Mouse (Mus musculus) cerebellum, adult 8-10 months (tissue): ENCODE measurements at regions not wholly inside any gene's neighbourhood (a gene's known extent, or its start where the extent isn't known, plus 50 kb on each side); places are given as distances from the start of the nearest gene placed in this dataset.

Source experiments
- DNase-seq: peaks from one replicate; pipeline ENCODE4 v3.0.0; 2022

DNA sequence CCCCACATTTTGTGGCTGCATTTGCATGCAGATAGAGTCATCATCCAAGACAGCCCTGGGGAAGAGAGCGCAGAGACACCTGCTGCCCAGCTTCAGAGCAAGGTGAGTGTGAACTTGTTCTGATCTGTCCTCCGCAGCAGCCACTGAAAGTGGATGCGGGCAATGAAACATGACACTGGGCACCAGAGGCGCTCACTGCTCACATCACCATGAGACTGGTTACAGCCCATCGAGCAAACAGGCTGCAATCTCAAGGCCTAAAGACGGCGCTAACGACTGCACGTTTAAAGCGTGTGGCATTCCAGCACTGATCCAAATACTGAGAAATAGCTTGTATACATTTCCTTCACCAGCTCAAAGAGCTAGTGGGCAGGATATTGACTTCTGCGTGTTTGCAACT is 65.8 kb downstream of the Barhl2 start:
- no peak for DNase-seq

DNA sequence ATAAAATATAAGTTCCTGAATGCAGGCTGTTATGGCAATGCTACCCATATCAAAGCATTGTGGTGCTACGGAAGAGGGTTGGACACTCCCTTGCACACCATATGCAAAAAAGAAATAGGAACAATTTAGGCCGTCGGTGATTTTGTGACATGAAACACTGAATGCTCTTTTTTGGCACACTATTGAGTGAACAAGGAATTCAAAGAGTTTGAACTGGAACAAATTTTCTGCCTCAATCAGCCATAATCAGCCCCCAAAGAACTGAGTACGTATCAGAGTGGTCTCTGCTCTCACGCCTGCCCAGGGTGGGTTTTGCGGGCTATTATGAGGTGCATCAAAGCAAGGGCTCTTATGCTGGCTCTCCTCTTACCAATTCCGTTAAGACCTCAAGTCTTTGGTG is 71.3 kb downstream of the Barhl2 start:
- no peak for DNase-seq

- DNase-seq = no peak
These were observed 72.1 kb downstream of the Barhl2 start for GRCm38 (mm10) chr5:106385838-106386237.

- DNase-seq = no peak
These were observed 72.7 kb downstream of the Barhl2 start for GRCm38 (mm10) chr5:106385219-106385618.

DNA sequence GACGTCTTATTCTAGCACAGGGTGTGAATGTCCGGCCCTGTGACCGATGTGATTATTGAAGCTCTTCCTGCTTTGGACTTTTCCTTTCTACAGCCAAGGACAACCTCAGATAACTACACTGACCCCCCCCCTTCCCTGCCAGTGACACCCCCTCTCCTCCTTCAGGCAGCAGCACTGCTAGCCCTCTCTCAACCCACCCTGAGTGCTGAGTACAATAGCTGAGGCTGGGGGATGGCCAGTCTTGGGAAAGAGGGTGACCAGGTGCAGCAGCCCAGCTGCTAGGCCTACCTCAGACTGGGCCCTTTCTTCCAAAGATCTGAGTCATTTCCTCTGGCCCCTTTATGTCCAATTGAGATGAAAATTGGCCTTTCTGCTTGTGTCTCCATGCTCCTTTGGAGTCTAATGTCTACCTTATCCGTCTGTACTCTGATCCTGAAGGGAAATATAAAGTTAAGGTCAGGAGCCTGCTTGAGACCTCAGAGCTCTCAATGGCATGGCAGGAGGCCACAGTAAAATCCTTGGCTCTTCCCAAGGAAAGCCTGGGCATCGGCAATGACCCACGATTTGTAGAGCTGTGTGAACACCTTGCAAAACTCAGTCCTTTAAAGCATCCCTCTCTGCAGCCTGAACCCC is 73.7 kb downstream of the Barhl2 start:
- DNase-seq = no peak

- peak; percentile 54 for DNase-seq
These were observed 76.0 kb downstream of the Barhl2 start for GRCm38 (mm10) chr5:106381919-106382318.

- DNase-seq = no peak
These were observed 77.2 kb downstream of the Barhl2 start for GRCm38 (mm10) chr5:106380631-106381285.

- DNase-seq = no peak
These were observed 81.0 kb downstream of the Barhl2 start for GRCm38 (mm10) chr5:106376781-106377525.

GRCm38 (mm10) chr5:106367831-106368230 is 90.1 kb downstream of the Barhl2 start:
- no peak for DNase-seq

- no peak for DNase-seq
These were observed 90.7 kb downstream of the Barhl2 start for GRCm38 (mm10) chr5:106367312-106367711.

DNA sequence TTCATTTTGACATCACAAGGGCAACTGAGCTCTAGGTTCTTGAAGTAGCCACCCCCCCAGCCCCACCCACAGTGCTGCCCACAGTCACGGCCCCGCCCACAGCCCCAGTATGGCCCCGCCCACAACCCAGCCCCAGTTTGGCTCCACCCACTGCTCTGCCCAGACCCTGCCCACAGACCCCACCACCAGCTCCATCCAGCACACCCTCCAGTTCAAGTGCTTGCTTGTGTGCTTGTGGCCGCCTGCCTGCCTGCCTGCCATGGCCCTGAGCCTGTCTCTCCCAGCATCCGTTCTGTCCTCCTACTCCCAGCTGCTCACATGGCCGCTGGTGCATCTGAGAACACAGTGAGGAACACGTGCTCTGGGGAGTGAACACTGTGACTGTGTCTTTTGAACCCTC is 92.0 kb downstream of the Barhl2 start:
- DNase-seq = no peak

DNA sequence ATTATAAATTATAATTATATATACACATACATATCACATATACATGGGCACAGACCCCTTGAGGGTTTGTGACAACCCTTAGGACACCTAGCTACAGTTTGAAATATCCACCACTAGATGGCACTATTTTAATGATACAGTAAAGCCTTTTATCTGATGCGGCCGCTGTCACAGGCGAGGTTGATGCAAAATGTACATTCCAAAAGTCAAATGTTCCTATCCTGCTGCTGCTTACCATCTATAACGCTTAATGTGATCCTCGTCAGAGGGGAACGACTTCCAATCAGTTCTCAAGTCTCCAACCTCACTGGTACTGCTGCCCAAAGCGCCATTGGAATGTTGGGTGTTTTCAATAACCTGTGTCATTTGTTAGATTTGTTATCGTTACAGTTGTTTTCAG is 92.9 kb downstream of the Barhl2 start:
- peak; percentile 43 for DNase-seq

- no peak for DNase-seq
These were observed 106.6 kb downstream of the Barhl2 start for GRCm38 (mm10) chr5:106351348-106351747.

DNA sequence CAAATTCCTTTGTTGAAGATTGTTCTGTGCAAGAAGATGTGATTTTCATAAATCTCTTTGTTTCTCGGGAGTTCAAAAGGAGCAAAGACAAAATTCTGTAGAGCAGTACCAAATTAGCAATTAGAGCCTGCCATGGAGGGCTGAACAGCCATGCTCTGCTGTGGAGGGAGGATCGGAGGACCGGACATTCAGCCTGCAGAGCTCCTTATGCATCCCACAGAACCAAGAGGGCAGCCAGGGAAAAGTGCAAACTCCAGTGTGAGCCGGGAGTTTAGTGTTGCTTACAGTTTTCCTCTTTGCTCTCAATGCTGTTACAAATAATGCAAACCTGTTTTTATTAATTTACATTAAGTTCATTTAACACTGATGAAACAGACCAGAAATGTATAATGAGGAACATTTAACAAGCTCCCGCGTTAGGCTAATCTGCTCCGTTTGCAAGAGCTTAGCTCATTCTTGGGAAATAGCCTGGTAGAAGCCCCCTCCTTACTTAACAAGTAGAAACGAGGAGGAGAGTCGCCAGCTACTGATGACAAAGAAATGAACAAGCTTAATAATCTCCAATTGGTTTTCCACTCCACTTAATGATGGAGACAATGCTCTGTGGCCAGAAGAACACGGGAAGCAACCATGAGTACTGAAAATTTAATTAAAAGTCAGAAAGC is 108.0 kb downstream of the Barhl2 start:
- DNase-seq = no peak

- DNase-seq = no peak
These were observed 113.7 kb downstream of the Barhl2 start for GRCm38 (mm10) chr5:106344308-106344707.

- no peak for DNase-seq
These were observed 114.4 kb downstream of the Barhl2 start for GRCm38 (mm10) chr5:106343601-106344000.

GRCm38 (mm10) chr5:106341361-106341760 is 116.6 kb downstream of the Barhl2 start:
- DNase-seq = no peak

GRCm38 (mm10) chr5:106335639-106336038 is 122.3 kb downstream of the Barhl2 start:
- DNase-seq = peak; percentile 77

DNA sequence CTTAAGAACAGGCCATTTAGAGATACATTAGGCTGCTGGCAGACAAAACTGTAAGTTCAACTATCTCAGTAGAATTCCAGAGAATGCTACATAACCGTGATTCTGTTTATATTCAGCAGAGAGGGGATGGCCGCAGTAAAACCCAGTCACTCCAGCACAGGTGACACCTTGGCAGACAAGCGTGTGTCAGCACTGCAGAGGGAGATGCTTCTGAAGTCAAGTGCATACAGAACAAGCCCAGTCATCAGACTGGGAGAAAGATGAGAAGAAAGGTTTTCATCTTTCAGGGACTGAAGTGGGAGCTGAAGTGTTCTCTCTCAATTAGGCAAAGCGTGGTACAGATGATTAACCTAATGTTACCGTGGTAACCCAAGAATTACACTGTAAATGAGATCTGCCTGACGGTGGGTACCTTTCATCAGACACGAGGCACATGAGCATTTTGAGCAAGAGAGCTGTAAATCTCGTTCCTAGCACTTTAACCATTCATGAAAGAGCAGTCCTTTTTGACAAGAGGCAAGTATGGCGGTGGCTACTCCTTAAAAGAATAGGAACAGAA is 130.3 kb downstream of the Barhl2 start:
- no peak for DNase-seq

DNA sequence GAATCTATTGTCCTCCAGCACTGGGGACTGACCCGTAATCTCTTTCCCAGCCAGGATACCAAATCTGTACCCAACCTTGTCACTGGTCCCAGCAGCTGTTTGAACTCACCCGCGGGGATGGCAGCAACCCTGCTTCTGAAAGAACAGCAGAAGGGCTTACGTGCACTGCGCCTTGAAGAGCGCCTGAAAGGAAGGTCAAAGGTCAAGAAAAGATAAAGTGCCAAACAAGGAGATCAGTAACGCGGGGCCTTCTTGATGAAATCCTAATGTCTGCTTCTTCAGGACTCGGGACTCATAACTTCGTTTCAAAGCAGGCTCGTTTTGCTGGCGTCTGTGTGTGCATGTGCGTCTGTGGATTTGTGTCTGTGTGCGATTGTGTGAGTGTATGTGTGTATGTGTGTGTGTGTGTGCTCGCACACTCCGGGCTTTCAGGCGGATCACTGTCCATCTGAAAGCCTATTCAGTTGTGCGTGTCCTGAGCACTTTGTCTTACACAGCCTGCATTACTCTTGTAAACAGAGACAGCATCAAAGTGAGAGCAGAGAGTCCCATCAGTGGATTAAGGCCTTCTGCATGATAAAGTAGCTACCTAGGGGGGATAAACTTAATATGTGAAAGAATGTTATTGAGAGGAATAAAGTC is 135.3 kb downstream of the Barhl2 start:
- no peak for DNase-seq

- no peak for DNase-seq
These were observed 136.5 kb downstream of the Barhl2 start for GRCm38 (mm10) chr5:106321426-106321825.

DNA sequence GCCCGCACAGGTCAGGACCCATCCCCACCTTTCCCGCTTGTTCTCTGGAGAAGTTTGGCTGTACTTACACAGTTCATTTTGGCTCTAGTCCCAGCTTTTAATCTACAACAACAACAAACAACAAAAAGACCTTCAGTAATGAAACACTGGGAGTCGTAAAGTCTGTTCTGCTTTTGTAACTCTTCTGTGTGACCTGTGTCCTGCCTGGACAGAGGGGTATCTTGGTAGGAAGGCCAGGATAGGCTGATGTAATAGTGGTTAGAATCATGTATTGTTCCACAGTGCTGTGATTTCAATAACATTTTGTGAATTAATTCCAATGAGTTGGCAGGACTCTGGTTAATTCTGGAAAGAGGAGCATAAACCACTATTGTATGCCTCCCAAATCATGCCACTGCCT is 136.9 kb downstream of the Barhl2 start:
- DNase-seq = no peak

DNA sequence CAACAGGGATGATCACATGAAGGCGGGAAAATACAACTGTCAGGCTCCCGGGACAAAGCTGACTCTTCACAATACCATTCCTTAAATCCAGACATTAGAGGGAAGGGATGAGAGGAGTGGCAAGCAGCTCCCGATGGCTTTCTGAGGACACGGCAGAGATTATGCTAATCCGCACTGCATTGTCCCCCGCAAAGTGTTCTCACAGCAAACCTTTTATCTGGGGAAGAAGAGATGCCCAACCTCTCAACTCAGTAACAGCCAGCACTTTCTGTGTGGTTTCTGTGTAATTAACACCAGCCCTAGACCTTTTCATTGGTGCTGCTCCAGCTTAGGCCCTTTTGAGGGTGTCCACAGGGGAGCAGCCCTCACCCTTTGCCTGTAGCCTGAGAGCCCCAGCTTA is 137.9 kb downstream of the Barhl2 start:
- no peak for DNase-seq
